Mouse (Mus musculus) limb, embryonic 14.5 days (tissue): ENCODE data around the gene Lcn8. TPM values are rescaled to one million over a fixed set of nuclear protein-coding genes. Genes with fewer than 3 reads are reported as not detected.
A peak's percentile ranks its signal among the peaks of the same experiment; 100 is the strongest.

Source experiments
- ATAC-seq: fragments of 200-750 bp; cut with Nextera tagmentation; 2 replicates; pipeline ENCODE4 v1.8.0; 2017; ENCODE audit warnings: low read depth, moderate number of reproducible peaks, moderate TSS enrichment; ENCODE audit not compliant: low FRiP score
- DNase-seq: peaks from one replicate; pipeline ENCODE4 v3.0.0-alpha.2; 2015; ENCODE audit warnings: low spot score
- H3K27ac ChIP-seq: fragments of 300-500 bp; sonication (generic); replicated peaks from 2 replicates; pipeline ENCODE4 v1.5.1; 2014; ENCODE audit warnings: low read depth, mild to moderate bottlenecking, low read length, moderate library complexity, mixed read lengths
- H3K27me3 ChIP-seq: fragments of 300-500 bp; sonication (generic); 2 replicates; pipeline ENCODE4 v1.6.1; 2014; ENCODE audit warnings: low read length, mixed read lengths; ENCODE audit not compliant: control insufficient read depth, insufficient read depth
- H3K36me3 ChIP-seq: fragments of 300-500 bp; sonication (generic); 2 replicates; pipeline ENCODE4 v1.6.1; 2014; ENCODE audit warnings: mild to moderate bottlenecking, low read length, moderate library complexity, mixed read lengths; ENCODE audit not compliant: control insufficient read depth, insufficient read depth
- H3K4me1 ChIP-seq: fragments of 300-500 bp; sonication (generic); 2 replicates; pipeline ENCODE4 v1.6.1; 2014; ENCODE audit warnings: antibody characterized with exemption, low read length, mixed read lengths; ENCODE audit not compliant: control insufficient read depth, insufficient read depth
- H3K4me2 ChIP-seq: fragments of 300-500 bp; sonication (generic); replicated peaks from 2 replicates; pipeline ENCODE4 v1.6.1; 2014; ENCODE audit warnings: low read depth, mild to moderate bottlenecking, low read length, moderate library complexity; ENCODE audit not compliant: severe bottlenecking
- H3K4me3 ChIP-seq: fragments of 300-500 bp; sonication (generic); replicated peaks from 2 replicates; pipeline ENCODE4 v1.5.1; 2014; ENCODE audit warnings: low read length
- H3K9ac ChIP-seq: fragments of 300-500 bp; sonication (generic); 2 replicates; pipeline ENCODE4 v1.6.1; 2014; ENCODE audit warnings: mild to moderate bottlenecking, low read depth, low read length, moderate library complexity; ENCODE audit not compliant: severe bottlenecking
- H3K9me3 ChIP-seq: fragments of 300-500 bp; sonication (generic); 2 replicates; pipeline ENCODE4 v1.6.1; 2016; ENCODE audit warnings: low read length; ENCODE audit not compliant: control insufficient read depth
- POLR2A ChIP-seq: fragments of 200-500 bp; IDR thresholded peaks from 2 replicates; pipeline ENCODE4 v1.8.0; 2012; ENCODE audit warnings: inconsistent platforms, mild to moderate bottlenecking, moderate library complexity, borderline replicate concordance; ENCODE audit not compliant: insufficient read depth, insufficient read length; ENCODE audit errors: extremely low read depth
- WGBS: fragments of 180-500 bp; shearing (Covaris S2); extraction: QIAGEN DNeasy Blood & Tissue Kit; methylation state at CpG from one replicate; pipeline ENCODE4 v1.1.7; 2014; 5-methylcytosine and 5-hydroxymethylcytosine counted together
- polyA plus RNA-seq, 2 experiments: library from polyadenylated mRNA; depleted of rRNA in 1 of 2; stranded (reverse) in 1 of 2; unstranded in 1 of 2; fragments of >200 nt; fragmentation: Nextera tagmentation in 1 of 2; extraction: Ambion mirVana in 1 of 2; gene quantifications; 2 replicates each; pipeline versions ENCODE4 v1.2.1 to v1.2.3; 2012 to 2014

Gene Lcn8
- polyA plus RNA-seq, 2 experiments, result 0.29 to 0.72 TPM

GRCm38 (mm10) chr2:25628738-25629137, 24.2 kb upstream of the Lcn8 start:
- H3K4me3 ChIP-seq, result no peak overlapping the region
- H3K27me3 ChIP-seq, result no peaks in the 10 kb centered on the region
- ATAC-seq, result no peak
- DNase-seq, result no peak
- no peak overlapping the region for H3K4me2 ChIP-seq
- H3K36me3 ChIP-seq, result no peaks in the 10 kb centered on the region
- TF ChIP-seq POLR2A, result no peak
- no peaks in the 10 kb centered on the region for H3K9me3 ChIP-seq
- WGBS, result 52% methylated on average over 4 of the region's 4 CpGs
- H3K9ac ChIP-seq, result no peak overlapping the region
- H3K4me1 ChIP-seq, result no peaks in the 10 kb centered on the region
- H3K27ac ChIP-seq, result no peak overlapping the region

DNA sequence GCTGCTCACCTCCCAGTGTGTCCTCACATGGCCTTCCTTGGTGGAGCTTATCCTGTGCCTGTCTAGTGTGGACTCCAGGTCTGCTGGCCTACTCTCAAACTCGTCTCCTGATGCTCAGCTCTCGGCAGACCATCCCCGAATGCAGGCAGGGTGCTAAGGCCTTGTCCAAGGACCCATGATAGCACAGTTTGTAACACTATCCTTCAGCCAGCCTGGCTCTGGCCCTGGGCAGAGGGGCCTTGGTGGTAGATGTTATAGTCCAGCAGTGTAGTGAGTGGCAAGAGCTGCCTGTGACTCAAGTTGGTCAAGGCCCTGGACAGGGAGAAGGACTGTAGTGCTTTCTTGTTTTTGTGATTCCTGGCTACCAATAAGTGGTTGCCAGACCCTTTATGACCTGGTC, 19.3 kb upstream of the Lcn8 start:
- no peaks in the 10 kb centered on the region for H3K4me1 ChIP-seq

GRCm38 (mm10) chr2:25634046-25634445, 18.9 kb upstream of the Lcn8 start:
- ATAC-seq (no peak), DNase-seq (no peak)
- no peaks in the 10 kb centered on the region for H3K36me3 ChIP-seq
- H3K9me3 ChIP-seq, result no peaks in the 10 kb centered on the region
- H3K9ac ChIP-seq, result no peak overlapping the region
- H3K27me3 ChIP-seq, result no peaks in the 10 kb centered on the region
- no peaks in the 10 kb centered on the region for H3K4me1 ChIP-seq
- no peak overlapping the region for H3K4me3 ChIP-seq
- no peak overlapping the region for H3K27ac ChIP-seq
- no peak for TF ChIP-seq POLR2A
- no peak overlapping the region for H3K4me2 ChIP-seq
- 36% methylated on average over 1 of the region's 1 CpGs for WGBS

More for the DNA sequence above, 19.3 kb upstream of the Lcn8 start:
- Histone ChIP-seq H3K9ac (no peak overlapping the region), H3K9me3 (no peaks in the 10 kb centered on the region), H3K27ac (no peak overlapping the region), H3K36me3 (no peaks in the 10 kb centered on the region), H3K27me3 (no peaks in the 10 kb centered on the region), H3K4me3 (no peak overlapping the region), H3K4me2 (no peak overlapping the region)
- DNase-seq (no peak), ATAC-seq (no peak)
- TF ChIP-seq POLR2A, result no peak
- WGBS, result 86% methylated on average over 3 of the region's 3 CpGs

- Histone ChIP-seq H3K27me3 (no peaks in the 10 kb centered on the region), H3K4me1 (no peaks in the 10 kb centered on the region), H3K9me3 (no peaks in the 10 kb centered on the region), H3K36me3 (no peaks in the 10 kb centered on the region), H3K27ac (no peak overlapping the region), H3K4me2 (no peak overlapping the region), H3K9ac (no peak overlapping the region), H3K4me3 (no peak overlapping the region)
- TF ChIP-seq POLR2A, result no peak
- 18% methylated on average over 6 of the region's 6 CpGs for WGBS
- peak; percentile 37 for DNase-seq
- ATAC-seq, result no peak
These were observed 13.0 kb upstream of the Lcn8 start for GRCm38 (mm10) chr2:25639890-25640289.

DNA sequence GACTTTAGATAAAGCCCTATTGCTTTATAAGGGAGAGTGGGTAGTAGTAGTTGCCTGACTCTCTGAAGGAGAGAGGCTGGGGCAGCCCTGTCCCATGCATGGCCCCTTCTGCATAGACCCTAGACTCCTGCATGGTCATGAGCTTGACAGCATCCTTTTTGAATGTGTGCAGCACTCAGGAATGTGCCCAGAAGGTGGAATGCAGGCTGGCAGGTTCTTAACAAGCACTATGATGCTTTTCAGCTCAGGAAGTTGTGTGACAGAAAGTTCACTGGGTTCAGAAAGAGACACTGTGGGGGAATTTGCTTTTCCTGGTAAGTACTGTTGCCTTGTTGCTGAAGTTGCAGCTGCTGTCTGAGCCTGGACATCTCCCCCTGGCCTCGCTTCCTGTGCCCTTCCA, 1.6 kb downstream of the Lcn8 start:
- WGBS, result 67% methylated on average over 1 of the region's 1 CpGs
- TF ChIP-seq POLR2A, result no peak
- H3K4me1 ChIP-seq, result no peaks in the 10 kb centered on the region
- no peak overlapping the region for H3K4me3 ChIP-seq
- H3K27me3 ChIP-seq, result no peaks in the 10 kb centered on the region
- ATAC-seq, result no peak
- no peak overlapping the region for H3K27ac ChIP-seq
- no peaks in the 10 kb centered on the region for H3K9me3 ChIP-seq
- no peak overlapping the region for H3K9ac ChIP-seq
- DNase-seq, result no peak
- no peaks in the 10 kb centered on the region for H3K36me3 ChIP-seq
- no peak overlapping the region for H3K4me2 ChIP-seq

GRCm38 (mm10) chr2:25656691-25657090, 3.8 kb downstream of the Lcn8 start:
- no peak overlapping the region for H3K9ac ChIP-seq
- 78% methylated on average over 4 of the region's 4 CpGs for WGBS
- H3K9me3 ChIP-seq, result no peaks in the 10 kb centered on the region
- no peaks in the 10 kb centered on the region for H3K27me3 ChIP-seq
- no peak overlapping the region for H3K4me2 ChIP-seq
- TF ChIP-seq POLR2A, result no peak
- H3K4me3 ChIP-seq, result no peak overlapping the region
- H3K36me3 ChIP-seq, result no peaks in the 10 kb centered on the region
- no peaks in the 10 kb centered on the region for H3K4me1 ChIP-seq
- no peak for DNase-seq
- no peak overlapping the region for H3K27ac ChIP-seq
- ATAC-seq, result no peak
